In the genomic region with DNA sequence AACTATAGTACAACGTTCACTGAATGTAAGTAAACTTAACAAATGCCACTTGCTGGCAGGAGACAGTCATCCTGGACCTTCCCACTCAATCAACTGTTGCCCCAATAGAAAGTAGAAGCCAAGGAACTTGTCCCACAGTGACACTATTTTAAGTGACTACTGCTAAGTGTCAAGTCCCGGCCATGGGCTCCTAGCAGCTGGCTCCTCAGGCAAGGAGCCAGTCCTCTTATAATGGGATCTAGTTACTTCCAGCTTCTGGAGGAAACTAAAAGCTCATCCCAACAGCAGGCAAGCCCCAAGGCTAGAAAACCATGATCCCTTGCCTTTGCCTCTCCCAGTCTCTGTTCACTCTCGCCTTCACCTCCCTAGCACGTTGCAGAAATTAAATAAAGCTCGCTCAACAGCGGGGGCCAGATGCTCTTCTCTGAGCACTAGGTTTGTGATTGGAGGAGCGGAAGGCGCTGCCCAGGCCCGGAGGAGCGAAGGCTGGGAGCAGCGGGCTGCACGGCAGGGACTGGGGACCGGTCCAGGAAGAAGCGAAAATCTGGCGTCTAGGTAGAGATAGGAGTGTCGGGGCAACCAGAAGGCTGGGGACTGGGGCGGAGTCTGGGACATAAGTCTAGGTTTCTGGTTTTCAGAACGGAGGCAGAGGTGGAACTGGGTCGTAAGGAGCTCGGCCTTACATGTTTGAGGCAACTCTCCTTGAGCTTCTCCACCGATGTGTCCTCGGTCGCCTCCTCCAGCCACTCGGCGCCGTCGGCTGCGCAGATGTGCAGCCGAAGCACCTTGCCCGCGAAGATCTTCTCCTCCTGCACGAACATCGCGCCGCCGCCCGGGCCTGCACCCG, we compare ENCODE assay signal across 8 mouse cellular contexts. TPM values are rescaled to one million over a fixed set of nuclear protein-coding genes. Genes with fewer than 3 reads are reported as not detected.
DNase-seq lines count a peak whose midpoint lies in the region; ATAC-seq and TF ChIP-seq lines count a peak whose summit lies in the region.

No protein-coding gene starts in this region.

- no peaks in the 10 kb centered on the region for H3K36me3 ChIP-seq in ES-E14 (ENCODE audit: control insufficient read depth, insufficient read depth, low read length, poor library complexity, severe bottlenecking)
- 0 out of 2 replicates have a peak, but pooled peaks cover 3% of the 10 kb centered on the region for H3K36me3 ChIP-seq in embryonic facial prominence, embryonic 15.5 days
- peaks cover 2% of the 10 kb centered on the region for H3K36me3 ChIP-seq in heart, embryonic 13.5 days
- H3K36me3 ChIP-seq in liver, embryonic 16.5 days (ENCODE audit: control insufficient read depth, insufficient read depth): peaks cover 9% of the 10 kb centered on the region
- peaks cover 3% of the 10 kb centered on the region; the same call in 1 of the 2 replicates for H3K36me3 ChIP-seq in neural tube, embryonic 13.5 days

- peak overlapping the region; percentile 85 for H3K4me2 ChIP-seq in embryonic facial prominence, embryonic 15.5 days (replicated peaks)
- H3K4me2 ChIP-seq in heart, embryonic 13.5 days: peak overlapping the region; percentile 74
- peak overlapping the region; percentile 93 for H3K4me2 ChIP-seq in liver, embryonic 16.5 days (ENCODE audit: low read depth, low read length)
- peak overlapping the region; percentile 97 for H3K4me2 ChIP-seq in neural tube, embryonic 13.5 days

- H3K27ac ChIP-seq in ES-E14 (ENCODE audit: insufficient read depth, low read depth, low read length, poor library complexity, severe bottlenecking): peak overlapping the region; percentile 22; the same call in 1 of the 2 replicates
- H3K27ac ChIP-seq in embryonic facial prominence, embryonic 15.5 days (replicated peaks): peak overlapping the region; percentile 81
- H3K27ac ChIP-seq in heart, embryonic 13.5 days (replicated peaks): peak overlapping the region; percentile 96
- peak overlapping the region; percentile 98 for H3K27ac ChIP-seq in liver, embryonic 16.5 days (ENCODE audit: low read length)
- H3K27ac ChIP-seq in neural tube, embryonic 13.5 days (replicated peaks): peak overlapping the region; percentile 89

- H3K9me3 ChIP-seq in ES-E14 (ENCODE audit: control insufficient read depth, insufficient read depth, low read depth, low read length): no peaks in the 10 kb centered on the region
- no peaks in the 10 kb centered on the region for H3K9me3 ChIP-seq in embryonic facial prominence, embryonic 15.5 days (replicated peaks)
- no peaks in the 10 kb centered on the region for H3K9me3 ChIP-seq in heart, embryonic 13.5 days
- H3K9me3 ChIP-seq in liver, embryonic 16.5 days (replicated peaks; ENCODE audit: control insufficient read depth, low read length): no peaks in the 10 kb centered on the region
- H3K9me3 ChIP-seq in neural tube, embryonic 13.5 days: no peaks in the 10 kb centered on the region

- H3K9ac ChIP-seq in ES-E14 (ENCODE audit: insufficient read depth, low read depth, low read length, poor library complexity, severe bottlenecking): peak overlapping the region; percentile 72
- H3K9ac ChIP-seq in embryonic facial prominence, embryonic 15.5 days: peak overlapping the region; percentile 76
- H3K9ac ChIP-seq in heart, embryonic 13.5 days: peak overlapping the region; percentile 92
- peak overlapping the region; percentile 93 for H3K9ac ChIP-seq in liver, embryonic 16.5 days (ENCODE audit: low read depth, low read length)
- H3K9ac ChIP-seq in neural tube, embryonic 13.5 days: peak overlapping the region; percentile 88

- 0 out of 2 replicates have a peak, but pooled peaks cover 3% of the 10 kb centered on the region for H3K27me3 ChIP-seq in embryonic facial prominence, embryonic 15.5 days
- H3K27me3 ChIP-seq in heart, embryonic 13.5 days (replicated peaks): no peaks in the 10 kb centered on the region
- H3K27me3 ChIP-seq in liver, embryonic 16.5 days (ENCODE audit: control insufficient read depth, insufficient read depth, low read depth, low read length): no peaks in the 10 kb centered on the region
- H3K27me3 ChIP-seq in neural tube, embryonic 13.5 days: no peaks in the 10 kb centered on the region

- H3K4me1 ChIP-seq in ES-E14 (ENCODE audit: control insufficient read depth in 2 of 2, insufficient read depth in 2 of 2, low read length in 2 of 2, poor library complexity in 1 of 2): peaks cover 2% of the 10 kb centered on the region in 2 experiments; a peak in 1 of 4 replicates
- peaks cover 14% of the 10 kb centered on the region for H3K4me1 ChIP-seq in embryonic facial prominence, embryonic 15.5 days
- H3K4me1 ChIP-seq in heart, embryonic 13.5 days: peaks cover 45% of the 10 kb centered on the region
- peaks cover 42% of the 10 kb centered on the region for H3K4me1 ChIP-seq in liver, embryonic 16.5 days (ENCODE audit: control insufficient read depth, low read depth, low read length)
- peaks cover 39% of the 10 kb centered on the region for H3K4me1 ChIP-seq in neural tube, embryonic 13.5 days (replicated peaks)

- no peak for DNase-seq in ES-E14 (ENCODE audit: low read depth, low spot score)
- DNase-seq in adrenal gland, postnatal 36 days: peak; percentile 55 to 67
- peak; percentile 25 for DNase-seq in large intestine, adult 2 months (ENCODE audit: low read depth, low spot score)
- no peak for DNase-seq in B cell, adult 2 months

- 2% methylated on average over 38 of the region's 38 CpGs for WGBS in embryonic facial prominence, embryonic 15.5 days
- WGBS in heart, embryonic 13.5 days: under 1% methylated on average over 38 of the region's 38 CpGs
- under 1% methylated on average over 38 of the region's 38 CpGs for WGBS in large intestine, adult 2 months
- WGBS in liver, embryonic 16.5 days (ENCODE audit: insufficient replicate concordance): under 1% methylated on average over 38 of the region's 38 CpGs
- WGBS in neural tube, embryonic 13.5 days: 2% methylated on average over 38 of the region's 38 CpGs

- peak; percentile 61; the same call in 1 of the 2 replicates for ATAC-seq in embryonic facial prominence, embryonic 15.5 days (ENCODE audit: insufficient number of reproducible peaks, low FRiP score, low TSS enrichment, low read depth)
- ATAC-seq in heart, embryonic 13.5 days (ENCODE audit: extremely low read depth, insufficient number of reproducible peaks, low FRiP score, low TSS enrichment): 0 out of 2 replicates have a peak, but pooled peaks have one; percentile 20
- ATAC-seq in liver, embryonic 16.5 days (ENCODE audit: low read depth): peak; percentile 43
- peak; percentile 52 for ATAC-seq in neural tube, embryonic 13.5 days (ENCODE audit: low read depth)

- in situ Hi-C loops in ES-E14 (cut with MboI; ENCODE audit: low sequenced_read_pairs in 2 of 2, unreplicated experiment in 2 of 2): loop anchor here in 1 of 2 experiments (10.0 kb wide), 1 partner anchor 124 kb away; no protein-coding TSS in a partner anchor

- H3K4me3 ChIP-seq in ES-E14 (ENCODE audit: insufficient read depth in 1 of 2, low read depth in 1 of 2, low read length in 2 of 2, poor library complexity in 1 of 2, severe bottlenecking in 1 of 2): peak overlapping the region; percentile 75 to 81
- peak overlapping the region; percentile 71 for H3K4me3 ChIP-seq in embryonic facial prominence, embryonic 15.5 days (replicated peaks)
- H3K4me3 ChIP-seq in heart, embryonic 13.5 days: peak overlapping the region; percentile 81
- H3K4me3 ChIP-seq in liver, embryonic 16.5 days (ENCODE audit: low read depth, low read length): peak overlapping the region; percentile 82
- H3K4me3 ChIP-seq in neural tube, embryonic 13.5 days: peak overlapping the region; percentile 87

TF ChIP-seq in ES-E14, 5 proteins besides CTCF, POLR2A, EP300 and RAD21:
- TF ChIP-seq CHD2 (IDR thresholded peaks at IDR 0.05; ENCODE audit: low read depth, low read length) (no peak), HCFC1 (IDR thresholded peaks at IDR 0.05; ENCODE audit: borderline replicate concordance, insufficient read depth, low read length) (no peak), ZNF384 (IDR thresholded peaks at IDR 0.05; ENCODE audit: low read depth, low read length) (no peak), MAFK (IDR thresholded peaks at IDR 0.05; ENCODE audit: insufficient read depth, low read depth, low read length) (no peak), ZC3H11A (IDR thresholded peaks at IDR 0.05; ENCODE audit: borderline replicate concordance, low read depth, low read length) (no peak)

RNA-seq across cellular contexts. Expression of gene Ubac1, which starts 0.6 kb away (rescaled TPM):
- 88.4 and 93.3 TPM in 2 replicates for total RNA-seq in ES-E14 (2012; rRNA removed)
- 10 to 100 TPM; 38.1 to 38.8 TPM for total RNA-seq in adrenal gland, postnatal 36 days (2021)
- polyA plus RNA-seq in embryonic facial prominence, embryonic 15.5 days (2015; fragmentation: Nextera tagmentation; extraction: Ambion mirVana): 93.8 and 97.1 TPM in 2 replicates
- 97.0 and 111 TPM in 2 replicates for polyA plus RNA-seq in heart, embryonic 13.5 days (2015; fragmentation: Nextera tagmentation; extraction: Ambion mirVana)
- polyA plus RNA-seq in large intestine, adult 2 months (2012; rRNA removed): 43.6 and 51.5 TPM in 2 replicates
- polyA plus RNA-seq in liver, embryonic 16.5 days (2015; fragmentation: Nextera tagmentation; extraction: Ambion mirVana): 392 and 410 TPM in 2 replicates
- polyA plus RNA-seq in neural tube, embryonic 13.5 days (2015; fragmentation: Nextera tagmentation; extraction: Ambion mirVana): 116 and 124 TPM in 2 replicates

RNA-seq across cellular contexts. Expression of gene Camsap1, which starts 37.9 kb away (rescaled TPM):
- total RNA-seq in ES-E14 (2012; rRNA removed): 37.2 and 39.7 TPM in 2 replicates
- 10 to 100 TPM; 38.3 to 49.3 TPM for total RNA-seq in adrenal gland, postnatal 36 days (2021)
- polyA plus RNA-seq in embryonic facial prominence, embryonic 15.5 days (2015; fragmentation: Nextera tagmentation; extraction: Ambion mirVana): 15.1 and 19.5 TPM in 2 replicates
- 6.6 and 11.6 TPM in 2 replicates for polyA plus RNA-seq in heart, embryonic 13.5 days (2015; fragmentation: Nextera tagmentation; extraction: Ambion mirVana)
- 2.1 and 5.1 TPM in 2 replicates for polyA plus RNA-seq in large intestine, adult 2 months (2012; rRNA removed)
- polyA plus RNA-seq in liver, embryonic 16.5 days (2015; fragmentation: Nextera tagmentation; extraction: Ambion mirVana): 1.8 and 2.3 TPM in 2 replicates
- 55.6 and 61.4 TPM in 2 replicates for polyA plus RNA-seq in neural tube, embryonic 13.5 days (2015; fragmentation: Nextera tagmentation; extraction: Ambion mirVana)

Comparison
In these comparisons a context has a peak if more than half of its experiments do, and no peak if none do; other contexts are left out.
1. DNase-seq: peak in adrenal gland, postnatal 36 days (2 of 2) and large intestine, adult 2 months (single experiment); none in ES-E14 (single experiment) and B cell, adult 2 months (0 of 2).
2. H3K27ac ChIP-seq: peak in every context shown above with its lines; median percentile 98 in liver, embryonic 16.5 days; 96 in heart, embryonic 13.5 days; 89 in neural tube, embryonic 13.5 days; 81 in embryonic facial prominence, embryonic 15.5 days; 22 in ES-E14.
3. Peak in every context shown above with its lines, with median percentiles within 50 percentile points of each other: H3K4me3 ChIP-seq, H3K9ac ChIP-seq, ATAC-seq and H3K4me2 ChIP-seq.